Mouse (Mus musculus): ENCODE measurements around the gene Flrt3.

Flrt3 gene

DNA sequence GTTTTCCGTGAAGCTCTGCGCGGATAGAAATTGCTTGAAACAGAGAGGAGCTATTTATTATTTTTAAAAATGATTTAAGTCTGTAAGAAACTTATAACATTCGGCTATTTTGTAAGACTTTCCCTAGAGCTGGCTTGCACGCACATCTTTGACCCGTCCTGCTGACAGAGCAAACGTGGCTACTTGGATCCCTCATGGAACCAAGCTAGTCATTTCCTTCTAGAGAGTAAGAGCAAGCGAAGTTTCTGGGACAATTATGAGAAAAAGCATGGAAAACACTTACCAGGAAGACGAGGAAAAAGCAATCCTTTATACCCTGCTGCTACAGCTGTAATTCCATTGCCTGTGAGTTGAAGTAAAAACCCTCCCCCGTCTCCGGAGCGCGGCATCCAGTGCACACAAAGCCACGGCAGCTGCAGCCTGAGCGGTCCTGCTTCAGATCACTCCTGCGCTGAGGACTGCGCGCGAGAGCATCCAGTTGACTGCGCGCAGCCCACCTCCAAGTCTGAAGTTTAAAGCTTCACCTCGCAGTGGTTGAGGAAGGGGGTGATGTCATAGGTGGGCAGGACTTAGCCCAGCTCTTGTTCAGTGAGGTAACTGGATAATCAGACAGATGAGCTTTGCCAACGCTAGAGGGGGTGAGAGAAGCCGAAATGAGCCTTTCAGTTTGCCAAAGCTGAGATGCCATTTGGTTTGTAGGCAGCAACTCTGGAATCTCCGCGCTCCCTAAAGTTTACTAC, at the start of gene Flrt3:
Flrt3 (minus strand) TSS at position 507 of the 740 bp plus-strand sequence.
- DNase-seq, result peak; percentile 96

DNA sequence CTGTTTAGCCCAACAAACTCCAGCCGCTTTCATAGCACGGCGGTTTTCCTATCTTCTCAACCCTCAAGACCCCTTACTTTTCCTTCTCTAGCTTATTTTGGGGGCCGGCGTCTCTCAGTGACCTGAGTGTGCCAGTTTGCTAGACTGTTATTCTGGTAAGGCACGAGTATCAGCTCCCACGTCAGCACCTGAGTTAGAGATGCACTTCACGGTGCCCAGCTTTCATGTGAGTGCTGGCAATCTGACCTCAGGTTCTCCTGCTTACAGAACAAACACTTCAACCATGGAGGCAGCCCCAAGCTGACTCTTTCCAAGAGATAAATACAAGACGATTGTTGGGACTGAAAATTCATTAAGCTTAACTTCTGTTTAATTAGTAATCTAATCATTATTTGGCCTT, 46.1 kb upstream of the Flrt3 start:
- DNase-seq, result no peak

DNA sequence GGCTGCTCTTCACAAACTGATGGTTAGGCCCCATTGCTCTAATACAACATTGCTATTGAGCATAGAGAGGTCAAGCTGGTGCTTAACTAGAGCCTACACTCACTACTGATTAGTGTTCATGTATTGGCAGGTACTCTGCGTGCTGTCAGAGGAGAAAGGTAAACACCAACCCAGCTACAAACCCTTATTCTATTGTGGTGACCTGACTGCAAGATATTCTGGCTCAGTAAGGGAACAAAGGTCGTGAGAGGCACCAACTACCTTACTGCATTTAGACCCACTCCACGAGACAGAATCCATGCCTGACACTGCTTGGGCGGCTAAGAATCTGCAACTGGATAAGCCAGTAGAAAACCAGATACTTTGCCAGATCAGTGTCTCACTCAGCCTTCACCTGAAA, 44.6 kb upstream of the Flrt3 start:
- DNase-seq, result no peak

DNA sequence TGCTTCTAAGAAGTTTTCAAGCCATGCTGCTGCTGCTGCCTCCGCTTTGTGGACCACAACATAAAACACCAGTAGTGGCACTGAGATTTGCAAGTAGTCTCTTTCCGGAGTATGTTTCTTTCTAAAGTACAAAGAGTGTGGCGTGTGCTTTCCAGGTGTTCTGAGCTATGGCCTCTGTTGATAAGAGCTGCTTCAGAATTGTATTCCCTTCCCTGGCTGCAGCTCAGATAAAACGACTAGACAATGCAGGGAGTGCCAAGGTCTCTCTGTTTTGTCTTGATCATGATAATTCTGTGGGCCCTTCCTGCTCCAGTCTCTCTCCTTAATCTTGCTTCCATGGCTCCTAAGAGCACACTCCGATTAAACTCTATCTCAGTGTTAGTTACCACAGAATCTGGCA, 36.3 kb upstream of the Flrt3 start:
- no peak for DNase-seq

DNA sequence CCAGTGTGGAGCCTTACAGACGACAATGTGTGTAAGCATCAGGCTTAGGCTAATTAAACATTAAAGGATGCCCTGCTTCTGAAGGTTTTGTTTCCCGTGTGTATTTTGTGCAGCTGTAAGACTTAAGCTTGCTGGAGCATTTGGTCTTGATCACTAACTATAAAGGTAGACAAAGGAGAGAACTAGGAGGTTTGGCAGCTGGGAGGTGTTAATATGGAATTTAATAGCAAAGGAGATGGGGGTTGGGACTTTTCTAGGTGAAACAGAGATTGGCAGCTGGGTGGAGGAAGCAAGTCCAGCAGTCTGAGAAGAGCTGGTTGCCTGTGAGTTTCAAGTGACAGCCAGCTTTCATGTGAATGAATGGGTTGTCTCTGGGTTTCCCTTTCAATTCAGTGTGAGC, 34.0 kb upstream of the Flrt3 start:
- no peak for DNase-seq

DNA sequence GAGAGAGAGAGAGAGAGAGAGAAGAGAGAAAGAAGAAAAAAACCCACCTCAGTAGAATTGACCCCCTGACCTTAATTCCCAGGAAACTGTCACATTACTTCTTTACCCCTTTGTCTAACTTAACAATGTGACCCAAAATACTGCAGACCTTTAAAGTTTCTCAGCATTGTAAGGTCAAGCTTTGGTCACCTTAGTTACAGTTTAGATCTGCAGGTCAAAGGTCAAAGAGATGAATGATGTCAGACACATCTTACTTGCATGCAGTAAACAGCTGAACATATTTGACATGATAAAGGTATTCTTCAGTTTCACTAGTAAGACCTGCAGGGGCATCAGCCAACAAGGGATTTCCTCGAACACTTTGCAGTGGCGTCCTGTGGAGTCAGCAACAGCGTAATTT, 32.9 kb upstream of the Flrt3 start:
- DNase-seq, result no peak

DNA sequence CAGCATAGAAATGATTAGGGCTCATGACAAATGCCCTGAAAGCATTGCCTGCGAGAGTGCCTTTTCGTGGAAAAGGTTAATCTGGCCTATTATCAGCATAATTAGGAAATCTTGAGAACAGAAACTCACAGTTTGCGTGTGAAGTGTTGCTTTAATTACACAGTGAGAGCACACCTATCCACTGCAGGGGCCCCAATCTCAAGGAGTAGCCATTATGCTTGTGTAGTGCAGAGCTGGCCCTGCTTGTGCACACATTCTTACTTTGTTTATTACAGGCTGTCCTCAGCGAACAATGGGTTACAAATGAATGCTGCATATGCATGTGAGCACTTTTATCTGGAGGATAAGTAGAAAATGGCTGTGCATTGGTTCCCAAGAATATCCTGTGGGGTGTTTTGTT, 32.1 kb upstream of the Flrt3 start:
- no peak for DNase-seq

DNA sequence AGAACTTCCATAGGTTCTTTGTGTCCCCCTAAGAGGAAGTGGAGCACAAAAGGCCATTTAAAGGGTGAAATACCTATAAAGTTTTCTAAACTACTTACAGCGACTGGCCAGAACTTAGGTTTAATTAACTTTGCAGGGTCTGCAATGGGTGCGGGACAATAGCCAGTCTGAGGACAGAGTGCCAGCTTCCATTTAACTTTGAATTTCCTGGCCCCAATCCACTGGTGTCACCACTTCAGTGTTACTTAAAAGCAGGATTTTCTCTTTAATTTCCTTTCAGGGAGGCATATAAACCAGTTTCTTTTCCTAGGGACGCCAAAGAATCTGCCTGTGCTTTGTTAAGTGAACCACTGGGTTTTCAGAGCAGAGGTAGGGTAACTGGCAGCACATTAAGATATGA, 27.3 kb upstream of the Flrt3 start:
- no peak for DNase-seq

DNA sequence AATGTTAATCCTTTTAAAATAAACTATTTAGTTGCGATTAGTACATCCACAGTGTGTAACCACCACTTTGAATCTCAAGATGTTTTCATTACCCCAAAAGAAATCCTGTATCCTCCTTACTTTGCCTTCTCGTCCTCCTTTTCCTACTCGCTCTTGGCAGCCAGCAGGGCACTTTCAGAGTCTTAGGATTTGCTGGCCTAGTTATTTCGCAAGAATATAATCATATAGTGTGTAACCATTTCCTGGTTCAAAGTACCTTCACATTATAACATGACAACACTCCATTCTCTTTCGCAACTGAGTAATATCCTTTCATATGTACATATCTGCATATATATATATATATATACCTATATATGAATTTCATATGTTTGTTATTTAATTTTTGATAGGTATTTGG, 22.6 kb upstream of the Flrt3 start:
- no peak for DNase-seq

DNA sequence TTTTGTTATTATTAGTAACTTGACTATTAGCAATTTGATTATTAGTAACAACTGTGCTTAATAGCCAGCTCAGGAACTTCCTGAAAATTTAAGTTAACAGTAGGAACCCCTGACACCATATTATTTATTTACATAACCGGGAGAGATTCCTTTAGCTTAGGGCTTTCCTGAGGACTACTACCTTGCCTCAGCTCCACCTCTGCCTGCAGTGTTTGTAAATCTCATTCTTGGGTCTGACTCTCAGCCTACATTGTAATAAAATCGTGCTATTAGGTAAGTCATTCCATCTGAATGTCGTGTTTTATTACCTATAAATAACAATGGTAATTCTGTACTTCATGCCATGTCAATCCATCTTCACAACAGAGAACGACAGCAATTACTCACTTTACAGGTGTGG, 21.2 kb upstream of the Flrt3 start:
- DNase-seq, result no peak

DNA sequence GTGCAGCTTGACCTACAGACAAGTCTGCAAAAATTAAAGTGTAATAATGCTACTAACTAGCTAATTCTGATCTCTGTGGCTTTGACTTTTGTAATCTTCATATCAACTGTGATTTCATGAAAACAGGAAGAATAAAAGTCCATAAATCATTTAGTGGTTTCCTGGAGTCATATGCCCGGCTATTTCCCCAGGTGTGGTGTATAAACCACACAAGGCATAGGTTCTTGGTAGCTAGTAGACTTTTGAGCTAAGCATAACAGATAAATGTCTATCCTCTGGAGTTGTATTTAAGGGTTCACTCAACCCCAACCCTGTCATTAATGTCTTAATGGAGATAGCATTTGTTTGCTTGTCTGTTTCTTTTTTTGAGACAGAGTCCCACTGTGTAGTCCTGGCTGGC, 20.1 kb upstream of the Flrt3 start:
- DNase-seq, result no peak

DNA sequence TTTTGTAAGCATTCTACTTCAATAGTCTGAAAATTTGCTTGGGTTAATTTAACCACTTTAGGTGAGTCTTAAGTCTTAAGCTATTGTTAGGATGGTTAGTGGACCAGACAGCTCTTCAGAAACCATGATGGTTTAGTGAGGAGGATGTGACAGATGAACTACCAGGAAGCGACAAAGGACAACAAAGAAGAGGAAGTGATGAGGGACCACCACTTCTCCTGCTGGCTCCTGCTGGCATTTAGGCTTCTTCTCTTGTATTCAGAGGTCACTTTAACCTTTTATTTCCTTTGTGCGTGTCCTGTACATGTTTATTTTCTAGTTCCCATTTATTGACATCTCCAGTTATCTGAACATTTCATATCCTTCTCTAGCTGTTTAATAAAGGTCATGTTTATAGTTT, 19.6 kb upstream of the Flrt3 start:
- no peak for DNase-seq

DNA sequence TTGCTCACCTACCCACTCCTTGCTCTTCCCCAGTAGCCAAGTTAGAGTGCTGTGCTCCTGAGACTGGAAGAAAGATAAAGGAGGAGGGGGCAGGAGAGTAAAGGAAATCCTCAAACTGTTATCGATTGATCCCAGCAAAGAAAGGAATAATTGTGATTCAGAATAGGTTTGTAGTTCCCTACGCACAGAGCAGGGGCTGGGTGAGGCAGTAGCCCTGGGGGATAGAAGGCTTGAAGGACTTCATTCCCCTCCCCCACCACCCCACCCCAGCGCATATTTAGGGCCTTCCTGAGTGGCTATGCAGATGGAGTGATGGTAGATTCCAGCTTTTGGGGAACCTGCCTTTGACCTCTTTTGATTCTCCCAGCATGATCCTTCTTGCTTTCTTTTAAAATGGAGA, 5.5 kb upstream of the Flrt3 start:
- no peak for DNase-seq

DNA sequence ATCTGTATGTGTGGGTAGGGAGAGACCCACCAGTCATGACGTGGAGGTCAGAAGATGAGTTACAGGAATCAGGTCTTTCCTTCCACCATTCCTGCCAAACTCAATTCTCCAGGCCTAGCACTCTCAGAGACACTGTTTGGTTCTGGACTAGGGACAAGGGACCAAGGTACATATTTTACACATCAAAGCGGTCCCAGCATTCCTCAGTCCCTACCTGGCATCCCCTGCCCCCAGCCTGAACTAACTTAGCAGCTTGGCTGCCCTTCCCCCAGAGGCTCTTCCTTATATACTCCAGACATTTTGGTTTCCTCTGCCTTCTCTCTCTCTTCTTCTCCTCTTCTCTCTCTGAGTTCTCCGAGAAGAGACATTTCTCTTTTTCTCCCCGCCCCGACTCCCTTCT, 2.2 kb upstream of the Flrt3 start:
- DNase-seq, result no peak

DNA sequence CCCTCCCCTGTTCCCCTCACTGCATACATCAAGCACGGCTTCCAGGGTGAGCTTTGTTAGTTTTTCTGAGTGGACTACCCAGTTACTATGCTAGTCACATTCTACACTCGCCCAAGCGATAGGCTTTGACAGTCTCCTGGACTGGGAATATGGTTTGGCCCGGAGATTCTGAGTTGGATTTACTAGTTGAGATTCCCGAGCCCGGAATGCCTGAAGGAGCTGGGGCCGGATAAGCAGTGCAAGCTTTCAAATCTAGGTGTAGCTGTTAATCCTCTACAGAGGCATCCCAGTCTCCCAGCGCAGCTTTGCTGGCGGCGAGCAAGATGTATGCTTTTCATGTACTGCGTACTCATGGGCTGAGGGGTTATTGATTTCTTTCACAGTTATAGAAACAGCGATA, 812 bp downstream of the Flrt3 start:
- DNase-seq, result peak; percentile 66

DNA sequence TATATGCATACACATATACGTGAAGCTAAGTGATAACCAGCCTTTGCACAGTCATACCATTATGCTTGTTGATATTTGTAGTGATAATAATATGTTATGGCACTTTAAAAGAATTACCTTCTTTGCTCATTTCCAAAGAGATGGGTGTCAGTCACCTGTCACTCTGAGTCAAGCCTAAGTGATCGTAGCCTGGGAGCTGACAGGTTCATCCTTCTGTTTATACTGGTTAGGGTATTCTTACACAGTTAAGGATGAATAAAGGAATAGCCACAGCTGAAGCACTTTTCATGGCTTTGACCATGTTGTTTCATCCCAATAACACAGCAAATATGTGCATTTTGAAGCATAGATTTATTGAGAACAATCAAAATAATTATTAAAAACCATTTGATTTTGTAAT, 1.5 kb downstream of the Flrt3 start:
- no peak for DNase-seq

DNA sequence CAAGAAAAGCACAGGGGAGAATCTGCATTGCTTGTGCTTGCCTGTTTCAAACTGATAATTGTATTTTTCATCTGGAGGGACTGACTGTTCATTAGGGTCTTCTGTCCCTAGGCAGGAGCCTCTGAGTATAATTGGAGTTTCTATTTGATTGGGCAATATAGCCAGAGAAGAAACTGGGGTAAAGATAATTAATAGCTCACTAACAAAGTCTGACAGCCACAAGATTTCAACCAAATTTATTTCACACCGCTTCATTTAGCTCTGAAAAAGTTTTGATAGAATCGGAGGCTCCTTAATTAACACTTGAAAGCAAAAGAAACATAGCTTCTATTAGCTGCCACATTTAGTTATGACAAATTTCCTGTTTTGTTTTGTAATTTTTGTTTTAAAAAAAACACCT, 2.2 kb downstream of the Flrt3 start:
- no peak for DNase-seq

DNA sequence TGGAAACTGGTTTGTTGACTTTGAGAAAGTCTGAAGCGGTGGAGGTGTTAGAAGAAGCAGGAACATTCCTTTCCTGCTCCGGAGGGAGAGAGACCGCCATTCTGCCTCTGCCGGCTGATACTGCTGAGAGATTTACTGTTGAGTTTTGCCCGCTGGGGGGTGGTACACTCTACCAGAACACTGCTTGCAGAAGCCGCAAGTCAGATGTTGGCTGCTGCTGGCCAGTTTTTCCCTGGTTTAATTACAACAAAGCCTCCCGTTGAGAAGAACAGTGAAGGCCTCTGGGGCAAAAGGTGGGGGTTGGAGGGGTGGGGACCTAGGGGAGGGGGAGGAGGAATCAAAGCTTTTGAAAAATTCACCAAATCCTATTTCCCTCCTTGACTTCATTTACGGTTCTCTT, 3.0 kb downstream of the Flrt3 start:
- peak; percentile 79 for DNase-seq

DNA sequence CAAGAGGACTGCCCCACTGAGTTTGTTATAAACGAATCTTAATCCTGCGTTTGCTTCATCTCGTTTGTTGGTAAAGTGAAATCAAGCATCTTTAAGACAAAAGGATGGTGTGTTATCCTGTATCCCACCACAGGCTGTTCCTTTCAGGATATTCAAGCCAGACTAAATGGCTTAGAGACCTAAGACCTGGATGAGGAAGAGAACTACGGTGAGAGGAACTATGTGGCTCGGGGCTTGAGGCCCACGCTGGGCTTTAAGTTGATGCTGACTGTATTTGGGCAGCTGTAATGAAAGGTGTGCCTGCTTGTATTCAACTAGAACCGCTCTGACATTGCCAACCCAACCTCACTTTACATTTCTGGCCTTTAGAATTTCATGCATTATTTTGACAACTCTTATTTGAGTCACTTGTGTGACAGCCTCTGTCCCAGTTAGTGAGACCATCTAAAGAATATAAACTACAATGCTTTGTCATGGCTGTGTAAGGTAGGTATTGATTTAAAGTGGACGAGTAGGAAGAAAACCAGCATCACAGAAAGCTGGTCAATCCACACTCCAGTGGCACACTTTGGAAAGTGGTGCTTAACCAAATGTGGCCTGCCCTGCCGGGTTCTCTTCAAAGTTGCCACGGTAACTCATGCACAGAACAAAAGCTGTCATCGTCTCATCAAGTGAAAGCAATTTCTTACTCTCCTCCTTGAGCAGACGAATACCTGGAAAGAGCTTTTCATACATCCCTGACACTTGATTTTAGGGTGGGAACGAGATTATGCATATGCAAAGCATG, 3.8 kb downstream of the Flrt3 start:
- DNase-seq, result no peak

DNA sequence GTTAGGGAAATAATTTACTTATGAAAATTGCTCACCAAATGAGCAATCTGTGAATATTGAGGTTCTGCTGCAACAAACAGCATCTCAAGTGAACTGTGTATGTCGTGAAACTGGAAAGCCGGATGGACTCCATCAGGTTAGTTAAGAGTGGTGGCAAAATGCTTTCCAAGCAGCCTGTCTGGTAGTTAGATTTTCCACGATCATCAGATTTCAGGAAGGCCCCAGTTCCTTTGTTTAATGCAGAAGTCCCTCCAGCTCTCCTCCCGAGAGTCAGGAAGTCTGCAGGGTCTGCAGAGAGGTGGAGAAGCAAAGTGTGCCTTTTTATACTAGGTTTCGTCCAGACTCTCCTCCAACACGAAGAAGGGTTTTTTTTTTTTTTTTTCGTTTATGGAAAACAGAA, 4.4 kb downstream of the Flrt3 start:
- no peak for DNase-seq

DNA sequence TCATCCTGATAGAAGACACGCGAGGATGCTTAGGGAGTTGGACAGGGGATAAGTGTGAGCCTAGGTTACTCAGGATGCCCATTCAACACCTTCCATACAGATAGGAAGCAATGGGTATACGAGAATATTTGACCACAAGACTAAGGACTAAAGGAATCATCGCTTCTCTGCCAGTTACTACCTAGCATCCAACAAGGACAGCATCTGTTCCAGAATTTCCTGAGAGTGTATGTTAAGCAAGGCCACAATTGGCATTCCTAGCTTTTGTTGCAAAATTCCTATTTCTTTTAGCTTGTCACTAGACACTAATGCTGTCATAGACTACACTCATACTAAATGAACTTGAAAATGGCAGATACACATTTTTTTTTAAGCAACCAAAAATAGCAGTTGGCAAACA, 6.9 kb downstream of the Flrt3 start:
- peak; percentile 39 for DNase-seq

DNA sequence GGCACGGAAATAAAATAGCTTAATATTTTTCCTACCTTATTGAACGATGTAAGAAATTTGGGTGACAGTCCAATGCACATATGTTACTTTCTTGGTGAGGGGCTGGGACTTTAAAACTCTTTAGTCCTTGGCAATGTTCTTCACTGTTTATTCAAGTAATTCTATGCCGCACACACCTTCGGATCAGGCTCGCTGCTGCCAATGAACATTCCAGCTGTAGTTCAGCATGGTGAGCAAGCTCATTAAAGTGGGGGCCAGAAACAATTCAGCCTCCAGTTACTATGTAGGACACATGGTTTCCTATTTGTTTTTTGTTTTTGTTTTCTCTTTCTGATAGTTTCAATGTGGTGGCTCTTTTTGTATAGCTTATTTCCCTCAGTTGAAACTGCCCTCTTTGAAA, 8.6 kb downstream of the Flrt3 start:
- no peak for DNase-seq

DNA sequence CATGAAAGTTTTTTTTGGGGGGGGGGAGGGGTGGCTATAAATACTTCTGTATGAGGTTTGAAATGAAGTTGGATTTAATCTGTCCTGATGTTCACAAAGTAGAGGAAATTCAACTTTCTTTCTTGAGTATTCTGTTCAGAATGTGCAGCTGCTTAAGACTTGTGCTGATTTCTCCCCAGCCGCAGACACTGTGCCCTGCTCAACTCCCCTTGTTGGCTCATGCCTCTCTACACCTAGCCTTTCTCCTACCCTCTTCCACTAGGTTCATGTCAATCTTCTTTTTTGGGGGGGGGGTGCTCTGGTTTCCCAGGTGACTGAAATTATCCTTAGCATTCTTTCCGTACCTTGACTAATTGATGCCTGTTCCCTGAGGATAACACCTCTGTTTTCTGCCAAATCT, 17.3 kb downstream of the Flrt3 start:
- no peak for DNase-seq

DNA sequence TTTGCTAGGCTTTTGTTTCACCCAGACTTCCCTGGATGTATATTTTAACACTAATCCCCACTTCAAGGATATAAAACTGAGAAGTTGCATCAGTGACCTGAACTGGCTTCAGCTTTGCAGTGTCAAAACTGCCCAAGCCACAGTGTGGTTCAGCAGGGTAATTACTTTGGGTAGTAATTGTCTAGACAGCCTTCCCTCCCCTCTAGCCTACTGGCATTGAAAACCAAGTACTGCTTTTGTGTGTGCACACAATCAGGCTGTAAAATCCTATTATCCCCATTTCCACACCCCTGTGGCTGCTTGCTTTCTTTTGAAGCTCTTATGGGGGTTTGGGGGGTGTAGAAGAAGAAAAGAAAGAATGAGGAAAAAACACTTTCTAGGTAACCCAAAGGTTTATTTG, 17.8 kb downstream of the Flrt3 start:
- DNase-seq, result no peak

Data from cerebellum, adult 9-11 months (tissue).